Mouse (Mus musculus): ENCODE data around the gene AB124611. TPM values are rescaled to one million over a fixed set of nuclear protein-coding genes. Genes with fewer than 3 reads are reported as not detected.
A peak's percentile ranks its signal among the peaks of the same experiment; 100 is the strongest.
"Not testable (repeated sequence)": the region's sequence is repeated elsewhere in the genome, so short reads cannot be mapped to it uniquely, and the experiment has no call there.

AB124611 gene
- polyA plus RNA-seq (2015; fragmentation: Nextera tagmentation; extraction: Ambion mirVana): 2.3 and 4.1 TPM in 2 replicates

GRCm38 (mm10) chr9:21525937-21526633 is at the start of gene AB124611:
AB124611 (plus strand) TSS chr9:21526176.
- peak within 1 kb of the TSS; percentile 24; the same call in 1 of the 2 replicates for H3K4me2 ChIP-seq
- ATAC-seq (replicated peaks; ENCODE audit: insufficient number of reproducible peaks, insufficient read depth, low FRiP score, low read depth): no peak
- no peaks in the 10 kb centered on the region for H3K36me3 ChIP-seq
- no peaks in the 10 kb centered on the region for H3K27me3 ChIP-seq
- H3K4me3 ChIP-seq: peak within 1 kb of the TSS; percentile 16; the same call in 1 of the 2 replicates
- WGBS: 54% methylated on average over 14 of the region's 14 CpGs
- 0 out of 2 replicates have a peak within 1 kb of the TSS, but pooled peaks have one; percentile 9 for H3K27ac ChIP-seq
- peaks cover 6% of the 10 kb centered on the region; the same call in 1 of the 2 replicates for H3K4me1 ChIP-seq (replicated peaks)
- peak within 1 kb of the TSS; percentile 14; the same call in 1 of the 2 replicates for H3K9ac ChIP-seq
- no peaks in the 10 kb centered on the region for H3K9me3 ChIP-seq (replicated peaks)

- no peak overlapping the region for H3K4me3 ChIP-seq
- H3K27me3 ChIP-seq: no peaks in the 10 kb centered on the region
- H3K27ac ChIP-seq: no peak overlapping the region
- ATAC-seq (replicated peaks; ENCODE audit: insufficient number of reproducible peaks, insufficient read depth, low FRiP score, low read depth): no peak
- H3K4me1 ChIP-seq (replicated peaks): no peaks in the 10 kb centered on the region
- H3K9me3 ChIP-seq (replicated peaks): no peaks in the 10 kb centered on the region
- H3K36me3 ChIP-seq: peaks cover 78% of the 10 kb centered on the region
- 97% methylated on average over 6 of the region's 6 CpGs for WGBS
- no peak overlapping the region for H3K4me2 ChIP-seq
- no peak overlapping the region for H3K9ac ChIP-seq
Measured at GRCm38 (mm10) chr9:21477707-21478106, 48.3 kb upstream of the AB124611 start.

GRCm38 (mm10) chr9:21484065-21484464 is 41.9 kb upstream of the AB124611 start:
- Histone ChIP-seq H3K9me3 (replicated peaks) (no peaks in the 10 kb centered on the region), H3K4me1 (replicated peaks) (no peaks in the 10 kb centered on the region), H3K36me3 (peaks cover 44% of the 10 kb centered on the region), H3K9ac (no peak overlapping the region), H3K4me3 (no peak overlapping the region), H3K27me3 (no peaks in the 10 kb centered on the region), H3K4me2 (no peak overlapping the region), H3K27ac (no peak overlapping the region)
- 66% methylated on average over 4 of the region's 4 CpGs for WGBS
- ATAC-seq (replicated peaks; ENCODE audit: insufficient number of reproducible peaks, insufficient read depth, low FRiP score, low read depth): no peak

- not testable (repeated sequence) for H3K9me3 ChIP-seq (replicated peaks); ATAC-seq (replicated peaks; ENCODE audit: insufficient number of reproducible peaks, insufficient read depth, low FRiP score, low read depth); H3K4me1 ChIP-seq (replicated peaks); H3K4me3 ChIP-seq; H3K9ac ChIP-seq; H3K4me2 ChIP-seq; H3K27me3 ChIP-seq; H3K27ac ChIP-seq
- WGBS: 92% methylated on average over 1 of the region's 2 CpGs
- peaks cover 26% of the 10 kb centered on the region for H3K36me3 ChIP-seq
Measured at GRCm38 (mm10) chr9:21488246-21488645, 37.7 kb upstream of the AB124611 start.

- no peak for ATAC-seq (replicated peaks; ENCODE audit: insufficient number of reproducible peaks, insufficient read depth, low FRiP score, low read depth)
- no peaks in the 10 kb centered on the region for H3K4me1 ChIP-seq (replicated peaks)
- H3K36me3 ChIP-seq: peaks cover 21% of the 10 kb centered on the region
- WGBS: 91% methylated on average over 9 of the region's 9 CpGs
- no peak overlapping the region for H3K9ac ChIP-seq
- H3K27ac ChIP-seq: no peak overlapping the region
- no peaks in the 10 kb centered on the region for H3K9me3 ChIP-seq (replicated peaks)
- no peak overlapping the region for H3K4me2 ChIP-seq
- H3K27me3 ChIP-seq: no peaks in the 10 kb centered on the region
- H3K4me3 ChIP-seq: no peak overlapping the region
Measured at GRCm38 (mm10) chr9:21490696-21491095, 35.3 kb upstream of the AB124611 start.

- no peak overlapping the region for H3K4me2 ChIP-seq
- no peak overlapping the region for H3K9ac ChIP-seq
- H3K36me3 ChIP-seq: peaks cover 16% of the 10 kb centered on the region; the same call in 1 of the 2 replicates
- no peak for ATAC-seq (replicated peaks; ENCODE audit: insufficient number of reproducible peaks, insufficient read depth, low FRiP score, low read depth)
- H3K27me3 ChIP-seq: no peaks in the 10 kb centered on the region
- no peaks in the 10 kb centered on the region for H3K9me3 ChIP-seq (replicated peaks)
- H3K4me1 ChIP-seq (replicated peaks): no peaks in the 10 kb centered on the region
- WGBS: 68% methylated on average over 2 of the region's 2 CpGs
- no peak overlapping the region for H3K27ac ChIP-seq
- no peak overlapping the region for H3K4me3 ChIP-seq
Measured at GRCm38 (mm10) chr9:21493907-21494306, 32.1 kb upstream of the AB124611 start.

- no peaks in the 10 kb centered on the region for H3K9me3 ChIP-seq (replicated peaks)
- peaks cover 20% of the 10 kb centered on the region for H3K36me3 ChIP-seq
- H3K4me2 ChIP-seq: no peak overlapping the region
- H3K9ac ChIP-seq: no peak overlapping the region
- H3K4me3 ChIP-seq: no peak overlapping the region
- ATAC-seq (replicated peaks; ENCODE audit: insufficient number of reproducible peaks, insufficient read depth, low FRiP score, low read depth): no peak
- no peak overlapping the region for H3K27ac ChIP-seq
- no peaks in the 10 kb centered on the region for H3K4me1 ChIP-seq (replicated peaks)
- 62% methylated on average over 9 of the region's 9 CpGs for WGBS
- H3K27me3 ChIP-seq: no peaks in the 10 kb centered on the region
Measured at GRCm38 (mm10) chr9:21494726-21495125, 31.2 kb upstream of the AB124611 start.

GRCm38 (mm10) chr9:21496308-21497049 is 29.5 kb upstream of the AB124611 start:
- H3K27me3 ChIP-seq: no peaks in the 10 kb centered on the region
- peaks cover 22% of the 10 kb centered on the region for H3K36me3 ChIP-seq
- peak overlapping the region; percentile 58 for H3K27ac ChIP-seq
- H3K4me2 ChIP-seq: peak overlapping the region; percentile 11; the same call in 1 of the 2 replicates
- no peaks in the 10 kb centered on the region for H3K9me3 ChIP-seq (replicated peaks)
- ATAC-seq (replicated peaks; ENCODE audit: insufficient number of reproducible peaks, insufficient read depth, low FRiP score, low read depth): peak; percentile 47; the same call in 1 of the 2 replicates
- no peak overlapping the region for H3K9ac ChIP-seq
- 80% methylated on average over 18 of the region's 19 CpGs for WGBS
- H3K4me1 ChIP-seq (replicated peaks): no peaks in the 10 kb centered on the region
- no peak overlapping the region for H3K4me3 ChIP-seq

GRCm38 (mm10) chr9:21497050-21497542 is 28.9 kb upstream of the AB124611 start:
- no peak for ATAC-seq (replicated peaks; ENCODE audit: insufficient number of reproducible peaks, insufficient read depth, low FRiP score, low read depth)
- Histone ChIP-seq H3K27me3 (no peaks in the 10 kb centered on the region), H3K4me1 (replicated peaks) (no peaks in the 10 kb centered on the region), H3K27ac (peak overlapping the region; percentile 58; the same call in 1 of the 2 replicates), H3K4me3 (no peak overlapping the region), H3K9me3 (replicated peaks) (no peaks in the 10 kb centered on the region), H3K4me2 (no peak overlapping the region), H3K36me3 (peaks cover 22% of the 10 kb centered on the region), H3K9ac (no peak overlapping the region)
- WGBS: 87% methylated on average over 16 of the region's 16 CpGs

- Histone ChIP-seq H3K4me2 (no peak overlapping the region), H3K36me3 (peaks cover 27% of the 10 kb centered on the region), H3K9me3 (replicated peaks) (no peaks in the 10 kb centered on the region), H3K27ac (no peak overlapping the region), H3K4me3 (no peak overlapping the region), H3K4me1 (replicated peaks) (no peaks in the 10 kb centered on the region), H3K9ac (no peak overlapping the region), H3K27me3 (no peaks in the 10 kb centered on the region)
- ATAC-seq (replicated peaks; ENCODE audit: insufficient number of reproducible peaks, insufficient read depth, low FRiP score, low read depth): no peak
- 90% methylated on average over 2 of the region's 2 CpGs for WGBS
Measured at GRCm38 (mm10) chr9:21497664-21498063, 28.3 kb upstream of the AB124611 start.

- H3K9me3 ChIP-seq (replicated peaks): no peaks in the 10 kb centered on the region
- no peak overlapping the region for H3K9ac ChIP-seq
- H3K27ac ChIP-seq: no peak overlapping the region
- no peaks in the 10 kb centered on the region for H3K27me3 ChIP-seq
- 81% methylated on average over 12 of the region's 12 CpGs for WGBS
- ATAC-seq (replicated peaks; ENCODE audit: insufficient number of reproducible peaks, insufficient read depth, low FRiP score, low read depth): no peak
- no peak overlapping the region for H3K4me2 ChIP-seq
- no peak overlapping the region for H3K4me3 ChIP-seq
- no peaks in the 10 kb centered on the region for H3K4me1 ChIP-seq (replicated peaks)
- H3K36me3 ChIP-seq: peaks cover 33% of the 10 kb centered on the region
Measured at GRCm38 (mm10) chr9:21498284-21498902, 27.6 kb upstream of the AB124611 start.
